Mouse (Mus musculus): ENCODE data around the gene Ifrd1. TPM values are rescaled to one million over a fixed set of nuclear protein-coding genes. Genes with fewer than 3 reads are reported as not detected.
A peak's percentile ranks its signal among the peaks of the same experiment; 100 is the strongest.

Gene Ifrd1
- total and polyA plus RNA-seq, 2 experiments from 2014 or later = 47.0 to 117 TPM

DNA sequence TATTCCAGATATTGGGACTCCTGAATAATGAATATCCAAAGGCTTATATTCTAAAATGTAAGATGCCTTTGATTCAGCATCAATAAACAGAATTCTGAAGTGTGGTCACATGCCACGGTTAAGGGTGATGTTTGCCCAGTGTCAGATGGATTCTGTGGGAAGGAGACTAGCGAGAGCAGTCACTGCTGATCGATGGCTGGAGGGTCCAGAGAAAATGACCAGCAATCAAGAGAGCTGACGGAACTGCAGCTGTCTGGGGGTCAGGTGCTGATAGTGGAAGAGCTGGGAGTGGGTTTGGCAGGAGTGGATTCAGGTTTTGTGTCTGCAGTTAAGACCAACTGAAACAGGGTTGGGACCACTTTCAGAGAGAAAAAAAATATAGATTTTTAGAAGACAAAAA, 5.1 kb downstream of the Ifrd1 start:
- DNase-seq (ENCODE audit: low spot score) (no peak), ATAC-seq (ENCODE audit: insufficient read depth, low read depth) (no peak)
- Histone ChIP-seq H3K4me1 (ENCODE audit: control insufficient read depth, insufficient read depth) (peaks cover 18% of the 10 kb centered on the region), H3K27me3 (ENCODE audit: control insufficient read depth, insufficient read depth, low read length) (no peaks in the 10 kb centered on the region), H3K4me3 (ENCODE audit: low read depth, low read length) (no peak overlapping the region), H3K9me3 (replicated peaks; ENCODE audit: control insufficient read depth, low read length) (no peaks in the 10 kb centered on the region), H3K36me3 (replicated peaks; ENCODE audit: control insufficient read depth, insufficient read depth, low read length) (no peaks in the 10 kb centered on the region), H3K9ac (replicated peaks; ENCODE audit: low read depth, low read length) (0 out of 2 replicates have a peak overlapping the region, but pooled peaks have one; percentile 34), H3K27ac (ENCODE audit: low read depth) (no peak overlapping the region), H3K4me2 (ENCODE audit: low read depth, low read length) (no peak overlapping the region)
- 70% methylated on average over 4 of the region's 4 CpGs for WGBS
- TF ChIP-seq CTCF (IDR thresholded peaks at IDR 0.05; ENCODE audit: low read depth) (no peak), EP300 (IDR thresholded peaks at IDR 0.05; ENCODE audit: low read depth) (no peak)

GRCm38 (mm10) chr12:40239161-40239560, 9.1 kb downstream of the Ifrd1 start:
- H3K27me3 ChIP-seq (ENCODE audit: control insufficient read depth, insufficient read depth, low read length) = no peaks in the 10 kb centered on the region
- H3K9me3 ChIP-seq (replicated peaks; ENCODE audit: control insufficient read depth, low read length) = no peaks in the 10 kb centered on the region
- H3K4me2 ChIP-seq (ENCODE audit: low read depth, low read length) = no peak overlapping the region
- H3K9ac ChIP-seq (replicated peaks; ENCODE audit: low read depth, low read length) = no peak overlapping the region
- WGBS = 73% methylated on average over 7 of the region's 7 CpGs
- ATAC-seq (ENCODE audit: insufficient read depth, low read depth) (no peak), DNase-seq (ENCODE audit: low spot score) (no peak)
- no peak overlapping the region for H3K27ac ChIP-seq (ENCODE audit: low read depth)
- TF ChIP-seq CTCF (IDR thresholded peaks at IDR 0.05; ENCODE audit: low read depth) (no peak), EP300 (IDR thresholded peaks at IDR 0.05; ENCODE audit: low read depth) (no peak)
- no peak overlapping the region for H3K4me3 ChIP-seq (ENCODE audit: low read depth, low read length)
- 0 out of 2 replicates have a peak, but pooled peaks cover 9% of the 10 kb centered on the region for H3K4me1 ChIP-seq (ENCODE audit: control insufficient read depth, insufficient read depth)
- H3K36me3 ChIP-seq (replicated peaks; ENCODE audit: control insufficient read depth, insufficient read depth, low read length) = no peaks in the 10 kb centered on the region

GRCm38 (mm10) chr12:40232231-40232630, 16.1 kb downstream of the Ifrd1 start:
- 83% methylated on average over 1 of the region's 1 CpGs for WGBS
- Histone ChIP-seq H3K9me3 (replicated peaks; ENCODE audit: control insufficient read depth, low read length) (no peaks in the 10 kb centered on the region), H3K4me3 (ENCODE audit: low read depth, low read length) (no peak overlapping the region), H3K27me3 (ENCODE audit: control insufficient read depth, insufficient read depth, low read length) (no peaks in the 10 kb centered on the region), H3K36me3 (replicated peaks; ENCODE audit: control insufficient read depth, insufficient read depth, low read length) (no peaks in the 10 kb centered on the region), H3K4me2 (ENCODE audit: low read depth, low read length) (no peak overlapping the region), H3K9ac (replicated peaks; ENCODE audit: low read depth, low read length) (no peak overlapping the region), H3K27ac (ENCODE audit: low read depth) (no peak overlapping the region), H3K4me1 (ENCODE audit: control insufficient read depth, insufficient read depth) (no peaks in the 10 kb centered on the region)
- no peak for ATAC-seq (ENCODE audit: insufficient read depth, low read depth)
- no peak for TF ChIP-seq EP300 (IDR thresholded peaks at IDR 0.05; ENCODE audit: low read depth)
- no peak for TF ChIP-seq CTCF (IDR thresholded peaks at IDR 0.05; ENCODE audit: low read depth)
- DNase-seq (ENCODE audit: low spot score) = no peak

DNA sequence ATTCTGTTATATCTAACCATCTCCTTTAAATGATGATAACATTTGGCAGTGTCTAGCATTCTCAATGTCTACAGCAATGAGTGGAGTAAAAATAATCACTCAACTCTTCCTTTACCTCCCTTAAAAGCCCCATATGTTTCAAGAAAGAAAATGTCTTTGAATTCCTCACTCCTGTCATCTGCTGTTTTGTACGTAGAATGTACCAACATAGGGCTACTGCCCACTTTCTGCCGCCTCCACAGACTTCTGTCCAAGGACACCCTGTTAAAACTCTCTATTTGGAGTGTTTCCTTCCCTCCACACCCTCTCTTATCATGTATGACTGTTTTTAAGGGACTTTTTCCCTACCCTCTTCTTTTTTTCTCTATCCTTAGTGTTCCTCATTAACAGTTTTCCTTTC, 16.7 kb downstream of the Ifrd1 start:
- Histone ChIP-seq H3K9me3 (replicated peaks; ENCODE audit: control insufficient read depth, low read length) (no peaks in the 10 kb centered on the region), H3K9ac (replicated peaks; ENCODE audit: low read depth, low read length) (no peak overlapping the region), H3K36me3 (replicated peaks; ENCODE audit: control insufficient read depth, insufficient read depth, low read length) (no peaks in the 10 kb centered on the region), H3K27ac (ENCODE audit: low read depth) (no peak overlapping the region), H3K4me2 (ENCODE audit: low read depth, low read length) (no peak overlapping the region), H3K27me3 (ENCODE audit: control insufficient read depth, insufficient read depth, low read length) (no peaks in the 10 kb centered on the region), H3K4me1 (ENCODE audit: control insufficient read depth, insufficient read depth) (no peaks in the 10 kb centered on the region), H3K4me3 (ENCODE audit: low read depth, low read length) (no peak overlapping the region)
- 90% methylated on average over 2 of the region's 2 CpGs for WGBS
- DNase-seq (ENCODE audit: low spot score) (no peak), ATAC-seq (ENCODE audit: insufficient read depth, low read depth) (no peak)
- no peak for TF ChIP-seq CTCF (IDR thresholded peaks at IDR 0.05; ENCODE audit: low read depth)
- no peak for TF ChIP-seq EP300 (IDR thresholded peaks at IDR 0.05; ENCODE audit: low read depth)

DNA sequence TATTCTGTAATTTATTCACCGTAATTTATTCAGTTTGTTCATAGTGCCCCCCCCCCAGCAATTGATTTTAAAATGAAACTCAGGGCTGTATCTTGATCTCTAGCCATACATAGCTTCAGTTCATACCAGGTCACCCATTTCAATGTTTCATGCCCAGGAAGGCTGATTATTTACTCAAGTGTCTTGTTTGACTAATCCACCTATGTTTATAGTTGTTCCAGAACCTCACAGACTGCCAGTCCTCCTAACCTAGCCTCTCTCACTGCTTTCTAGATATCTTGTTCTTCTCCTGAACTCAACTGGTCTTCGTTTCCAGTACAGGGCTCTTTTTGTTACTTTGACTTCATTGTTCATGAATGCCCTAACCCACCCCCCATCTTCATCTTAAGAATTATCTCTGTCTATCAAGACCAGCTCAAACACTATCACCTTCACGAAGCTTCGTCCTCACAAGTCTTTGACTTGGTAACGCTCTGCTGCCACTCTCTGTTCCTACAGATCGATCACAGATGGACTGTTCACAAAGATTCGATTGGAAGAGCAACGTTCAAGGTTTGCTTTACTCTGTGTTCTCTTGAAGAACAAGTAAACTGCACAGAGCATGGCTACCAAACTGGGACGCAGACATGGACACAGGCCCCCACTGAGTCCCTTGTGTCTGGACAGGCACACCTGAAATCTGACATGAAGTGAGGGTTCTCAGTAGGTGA, 24.0 kb downstream of the Ifrd1 start:
- Histone ChIP-seq H3K4me3 (ENCODE audit: low read depth, low read length) (no peak overlapping the region), H3K27ac (ENCODE audit: low read depth) (no peak overlapping the region)
- TF ChIP-seq EP300 (IDR thresholded peaks at IDR 0.05; ENCODE audit: low read depth) (no peak), CTCF (IDR thresholded peaks at IDR 0.05; ENCODE audit: low read depth) (no peak)

GRCm38 (mm10) chr12:40223676-40224075, 24.6 kb downstream of the Ifrd1 start:
- WGBS = 40% methylated on average over 10 of the region's 10 CpGs
- Histone ChIP-seq H3K4me3 (ENCODE audit: low read depth, low read length) (peak overlapping the region; percentile 90), H3K4me1 (ENCODE audit: control insufficient read depth, insufficient read depth) (peaks cover 4% of the 10 kb centered on the region; the same call in 1 of the 2 replicates), H3K9ac (replicated peaks; ENCODE audit: low read depth, low read length) (0 out of 2 replicates have a peak overlapping the region, but pooled peaks have one; percentile 34), H3K36me3 (replicated peaks; ENCODE audit: control insufficient read depth, insufficient read depth, low read length) (no peaks in the 10 kb centered on the region), H3K27me3 (ENCODE audit: control insufficient read depth, insufficient read depth, low read length) (no peaks in the 10 kb centered on the region), H3K9me3 (replicated peaks; ENCODE audit: control insufficient read depth, low read length) (no peaks in the 10 kb centered on the region), H3K4me2 (ENCODE audit: low read depth, low read length) (peak overlapping the region; percentile 67), H3K27ac (ENCODE audit: low read depth) (peak overlapping the region; percentile 92)
- no peak for DNase-seq (ENCODE audit: low spot score)
- no peak for TF ChIP-seq CTCF (IDR thresholded peaks at IDR 0.05; ENCODE audit: low read depth)
- 0 out of 2 replicates have a peak, but pooled peaks have one; percentile 26 for TF ChIP-seq EP300 (IDR thresholded peaks at IDR 0.05; ENCODE audit: low read depth)
- no peak for ATAC-seq (ENCODE audit: insufficient read depth, low read depth)

More for the DNA sequence above, 24.0 kb downstream of the Ifrd1 start:
- H3K27me3 ChIP-seq (ENCODE audit: control insufficient read depth, insufficient read depth, low read length) = no peaks in the 10 kb centered on the region
- no peaks in the 10 kb centered on the region for H3K36me3 ChIP-seq (replicated peaks; ENCODE audit: control insufficient read depth, insufficient read depth, low read length)
- H3K4me2 ChIP-seq (ENCODE audit: low read depth, low read length) = peak overlapping the region; percentile 67
- no peak overlapping the region for H3K9ac ChIP-seq (replicated peaks; ENCODE audit: low read depth, low read length)
- 92% methylated on average over 9 of the region's 9 CpGs for WGBS
- H3K9me3 ChIP-seq (replicated peaks; ENCODE audit: control insufficient read depth, low read length) = no peaks in the 10 kb centered on the region
- ATAC-seq (ENCODE audit: insufficient read depth, low read depth) = no peak
- peaks cover 4% of the 10 kb centered on the region; the same call in 1 of the 2 replicates for H3K4me1 ChIP-seq (ENCODE audit: control insufficient read depth, insufficient read depth)
- no peak for DNase-seq (ENCODE audit: low spot score)
